ENCODE assay signal across 8 mouse cellular contexts in the genomic region with DNA sequence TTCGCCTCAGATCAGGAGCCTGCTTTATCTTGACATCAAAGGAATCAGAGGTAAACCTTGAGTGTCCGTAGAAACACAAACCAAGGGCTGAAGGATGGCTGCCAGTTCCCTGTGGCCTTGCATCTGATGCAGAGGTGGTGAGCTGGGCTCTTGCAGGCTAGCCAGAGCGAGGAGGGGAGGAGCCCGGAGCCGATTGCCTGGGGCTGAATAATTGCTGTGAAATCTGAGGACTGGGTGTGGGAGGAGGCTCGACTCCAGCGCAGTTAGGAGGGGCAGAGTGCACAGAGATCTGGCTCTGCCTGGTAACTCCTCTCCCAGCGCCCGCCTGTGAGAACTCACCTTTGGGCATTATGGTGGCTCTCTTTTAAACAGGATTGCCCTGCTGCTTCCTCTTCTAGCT. TPM values are rescaled to one million over a fixed set of nuclear protein-coding genes. Genes with fewer than 3 reads are reported as not detected.
A peak's percentile ranks its signal among the peaks of the same experiment; 100 is the strongest.
DNase-seq lines count a peak whose midpoint lies in the region; ATAC-seq and TF ChIP-seq lines count a peak whose summit lies in the region.

No protein-coding gene starts in this region.

- TF ChIP-seq CTCF in kidney, adult 2 months (conservative IDR thresholded peaks at IDR 0.05; ENCODE audit: insufficient read depth, insufficient read length, low read depth, low read length) = no peak

- no peak overlapping the region for H3K4me3 ChIP-seq in forebrain, embryonic 15.5 days
- H3K4me3 ChIP-seq in kidney, adult 2 months (ENCODE audit: insufficient read depth, low read depth, low read length) = no peak overlapping the region

- no peaks in the 10 kb centered on the region for H3K27me3 ChIP-seq in forebrain, embryonic 15.5 days
- H3K27me3 ChIP-seq in kidney, adult 2 months (replicated peaks; ENCODE audit: control insufficient read depth, insufficient read depth, low read length) = no peaks in the 10 kb centered on the region

- no peak for TF ChIP-seq POLR2A in kidney, adult 2 months (IDR thresholded peaks at IDR 0.05; ENCODE audit: low read depth, low read length)

- no peak overlapping the region for H3K9ac ChIP-seq in forebrain, embryonic 15.5 days (replicated peaks)

- no peaks in the 10 kb centered on the region for H3K36me3 ChIP-seq in forebrain, embryonic 15.5 days
- no peaks in the 10 kb centered on the region for H3K36me3 ChIP-seq in kidney, adult 2 months (ENCODE audit: control insufficient read depth, insufficient read depth, low read length)

- H3K9me3 ChIP-seq in forebrain, embryonic 15.5 days = no peaks in the 10 kb centered on the region

- no peak overlapping the region for H3K27ac ChIP-seq in forebrain, embryonic 15.5 days (replicated peaks)
- H3K27ac ChIP-seq in kidney, adult 2 months (ENCODE audit: insufficient read depth, low read depth, low read length) = no peak overlapping the region

- 8% methylated on average over 9 of the region's 9 CpGs for WGBS in forebrain, embryonic 15.5 days
- 25% methylated on average over 9 of the region's 9 CpGs for WGBS in kidney, adult 2 months

- DNase-seq in thymus, postnatal 4 days = peak; percentile 43
- DNase-seq in thymus, postnatal 0 days (ENCODE audit: low spot score) = no peak
- DNase-seq in kidney, adult 2 months = peak; percentile 50
- peak; percentile 81 for DNase-seq in mesoderm, embryonic 11.5 days (ENCODE audit: low read depth, low spot score)
- DNase-seq in yolk sac, embryonic 10.5 days (ENCODE audit: low spot score) = peak; percentile 70
- no peak for DNase-seq in layer of hippocampus, postnatal 36 days

- no peak overlapping the region for H3K4me2 ChIP-seq in forebrain, embryonic 15.5 days (replicated peaks)

- peaks cover 19% of the 10 kb centered on the region for H3K4me1 ChIP-seq in forebrain, embryonic 15.5 days
- peaks cover 8% of the 10 kb centered on the region for H3K4me1 ChIP-seq in kidney, adult 2 months (ENCODE audit: control insufficient read depth, insufficient read depth, low read length)

- ATAC-seq in forebrain, embryonic 15.5 days (replicated peaks) = 0 out of 2 replicates have a peak, but pooled peaks have one; percentile 41
- ATAC-seq in inflammation-experienced regulatory T-cells, adult 6 months = no peak

RNA-seq across cellular contexts. Expression of a gene that starts 15.6 kb away (rescaled TPM):
- polyA plus RNA-seq in thymus, postnatal 0 days (2015; fragmentation: Nextera tagmentation; extraction: Ambion mirVana) = 713 and 718 TPM in 2 replicates
- 78.9 and 83.6 TPM in 2 replicates for polyA plus RNA-seq in forebrain, embryonic 15.5 days (2015; fragmentation: Nextera tagmentation; extraction: Ambion mirVana)
- polyA plus RNA-seq in kidney, adult 2 months (2012; rRNA removed) = 122 and 131 TPM in 2 replicates
- 10 to 100 TPM in 1 of 2 experiments, 1 to 10 TPM in 1; 6.1 to 10.9 TPM for total RNA-seq in layer of hippocampus, postnatal 36 days (2021)
- polyA plus RNA-seq in inflammation-experienced regulatory T-cells, adult 6 months (2017; shearing (Covaris generic)) = 100 to 1,000 TPM; 114 to 717 (median 120) TPM

Comparison
In these comparisons a context has a peak if more than half of its experiments do, and no peak if none do; other contexts are left out.
1. DNase-seq: peak in thymus, postnatal 4 days (single experiment), kidney, adult 2 months (single experiment), mesoderm, embryonic 11.5 days (single experiment) and yolk sac, embryonic 10.5 days (single experiment); none in thymus, postnatal 0 days (single experiment) and layer of hippocampus, postnatal 36 days (0 of 2).